Mouse (Mus musculus): Measurements from ENCODE around the gene 4430402I18Rik.

- TF ChIP-seq TAL1 (IDR thresholded peaks at IDR 0.05; ENCODE audit: low read length) (no peak), GATA1 (IDR thresholded peaks at IDR 0.05; ENCODE audit: low read length) (no peak)
Measured at GRCm38 (mm10) chr19:28990194-28990589, 22.6 kb upstream of the 4430402I18Rik start, which contains the start of gene Cdc37l1.

Measured in erythroblast, embryonic 14.5 days (primary cell).